Mouse (Mus musculus): ENCODE data around the gene Tmem97. TPM values are rescaled to one million over a fixed set of nuclear protein-coding genes. Genes with fewer than 3 reads are reported as not detected.

Tmem97 gene
- 79.2 and 81.5 TPM in 2 replicates for polyA plus RNA-seq (2015; fragmentation: Nextera tagmentation; extraction: Ambion mirVana)

DNA sequence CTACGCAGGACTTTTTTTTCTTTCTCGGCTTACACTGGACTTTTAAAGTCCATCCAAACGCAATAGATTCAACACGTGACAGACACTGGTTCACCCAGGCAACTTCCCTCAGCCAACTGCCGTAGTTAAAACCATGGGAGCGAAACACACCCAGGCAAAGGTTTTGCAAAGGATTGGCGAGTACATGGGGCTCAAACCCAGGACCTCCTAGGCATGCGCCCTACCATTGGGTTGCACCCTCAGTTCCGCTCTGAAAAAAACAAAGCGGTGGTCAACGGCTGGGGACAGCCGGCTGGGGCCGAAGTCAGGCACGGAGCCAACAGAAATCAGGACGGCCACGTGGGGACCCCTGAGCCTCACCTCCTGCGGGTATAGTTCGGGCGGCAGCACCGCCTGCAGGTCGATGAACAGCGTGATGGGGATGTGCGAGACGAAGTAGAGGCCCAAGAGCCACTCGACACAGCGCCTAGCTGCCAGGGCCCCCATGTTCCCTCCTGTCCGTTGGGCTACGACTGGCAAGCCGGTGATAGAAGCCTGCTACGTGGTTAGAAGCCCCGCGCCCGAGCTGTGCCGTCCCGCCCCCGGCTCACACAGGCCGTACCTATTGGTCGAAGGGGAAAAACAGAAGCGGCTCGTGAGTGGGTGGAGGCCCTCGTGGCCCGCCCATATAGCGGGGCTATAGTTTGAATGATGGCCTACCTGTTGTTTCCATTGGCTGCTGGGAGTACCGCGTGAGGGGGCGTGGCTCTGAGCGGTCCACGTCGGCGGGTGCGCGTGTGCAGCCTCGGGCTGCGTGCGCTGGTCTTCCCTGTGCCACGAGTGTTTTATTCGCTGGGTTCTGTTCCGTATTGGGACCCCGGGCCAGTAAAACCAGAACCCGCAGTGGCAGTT is at the start of gene Tmem97:
TSS of gene Tmem97 (minus strand) at position 610 of the 891 bp plus-strand sequence.
- Histone ChIP-seq H3K4me3 (ENCODE audit: low read depth, low read length) (peak within 1 kb of the TSS; percentile 83), H3K36me3 (replicated peaks; ENCODE audit: insufficient read depth, low read length) (0 out of 2 replicates have a peak, but pooled peaks cover 2% of the 10 kb centered on the region), H3K27me3 (ENCODE audit: insufficient read depth, low read length) (no peaks in the 10 kb centered on the region), H3K9me3 (ENCODE audit: low read length) (no peaks in the 10 kb centered on the region), H3K4me1 (ENCODE audit: insufficient read depth) (peaks cover 21% of the 10 kb centered on the region), H3K4me2 (ENCODE audit: low read depth, low read length) (peak within 1 kb of the TSS; percentile 99), H3K9ac (replicated peaks) (peak within 1 kb of the TSS; percentile 82), H3K27ac (ENCODE audit: low read depth) (peak within 1 kb of the TSS; percentile 92)
- TF ChIP-seq EP300 (IDR thresholded peaks at IDR 0.05; ENCODE audit: low read depth) (no peak; the same call in 1 of the 2 replicates), CTCF (IDR thresholded peaks at IDR 0.05; ENCODE audit: low read depth) (peak; percentile 44)
- ATAC-seq = peak; percentile 99
- DNase-seq = peak; percentile 96
- WGBS (ENCODE audit: insufficient replicate concordance) = under 1% methylated on average over 60 of the region's 60 CpGs

DNA sequence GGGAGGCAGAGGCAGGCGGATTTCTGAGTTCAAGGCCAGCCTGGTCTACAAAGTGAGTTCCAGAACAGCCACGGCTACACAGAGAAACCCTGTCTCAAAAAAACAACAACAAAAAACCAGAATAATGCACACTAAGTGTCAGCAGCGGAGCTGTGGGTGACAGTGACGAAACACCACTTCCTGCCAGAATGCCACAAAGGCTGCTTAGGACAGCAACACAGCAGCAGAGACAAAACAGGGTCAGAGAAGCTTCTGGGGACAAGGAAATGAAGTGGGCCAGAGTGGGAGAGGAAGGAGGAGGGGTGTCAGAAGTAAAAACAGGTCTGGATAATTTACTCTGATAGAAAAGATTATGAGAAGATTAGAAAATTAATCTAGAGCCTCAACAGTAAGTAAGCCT is 49.5 kb upstream of the Tmem97 start:
- 0 out of 2 replicates have a peak overlapping the region, but pooled peaks have one; percentile 24 for H3K27ac ChIP-seq (ENCODE audit: low read depth)
- no peak overlapping the region for H3K4me3 ChIP-seq (ENCODE audit: low read depth, low read length)
- no peaks in the 10 kb centered on the region for H3K27me3 ChIP-seq (ENCODE audit: insufficient read depth, low read length)
- H3K9ac ChIP-seq (replicated peaks) = no peak overlapping the region
- DNase-seq = peak; percentile 26
- 38% methylated on average over 4 of the region's 4 CpGs for WGBS (ENCODE audit: insufficient replicate concordance)
- no peaks in the 10 kb centered on the region for H3K9me3 ChIP-seq (ENCODE audit: low read length)
- TF ChIP-seq CTCF (IDR thresholded peaks at IDR 0.05; ENCODE audit: low read depth) (no peak), EP300 (IDR thresholded peaks at IDR 0.05; ENCODE audit: low read depth) (no peak)
- no peak overlapping the region for H3K4me2 ChIP-seq (ENCODE audit: low read depth, low read length)
- H3K36me3 ChIP-seq (replicated peaks; ENCODE audit: insufficient read depth, low read length) = no peaks in the 10 kb centered on the region
- ATAC-seq = peak; percentile 38; the same call in 1 of the 2 replicates
- no peaks in the 10 kb centered on the region for H3K4me1 ChIP-seq (ENCODE audit: insufficient read depth)

DNA sequence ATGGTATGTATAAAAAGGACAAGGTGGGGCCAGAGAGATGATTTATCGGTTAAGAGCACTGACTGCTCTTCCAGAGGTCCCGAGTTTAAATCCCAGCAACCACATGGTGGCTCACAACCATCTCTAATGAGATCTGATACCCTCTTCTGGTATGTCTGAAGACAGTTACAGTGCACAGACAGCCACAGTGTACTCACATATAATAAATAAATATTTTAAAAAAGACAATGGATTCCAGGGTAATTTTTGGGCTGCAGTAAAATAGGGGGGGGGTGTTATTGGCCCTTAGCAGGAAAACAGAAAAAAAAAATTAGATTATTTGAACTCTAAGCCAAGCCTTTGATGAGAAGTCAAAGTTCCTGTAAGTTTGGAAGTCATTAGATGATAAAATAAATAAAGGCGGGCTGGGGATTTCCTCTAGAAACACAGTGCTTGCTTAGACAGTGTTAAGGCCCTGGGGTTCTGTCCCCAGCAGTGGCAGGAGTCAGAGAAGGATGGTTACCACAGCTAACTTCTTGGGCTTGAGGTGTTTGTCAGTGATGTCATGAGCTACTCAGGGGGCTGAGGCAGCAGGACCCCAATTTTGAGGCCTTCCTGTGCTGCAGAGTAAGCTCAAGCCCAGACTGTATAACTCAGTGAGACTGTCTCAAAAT is 48.3 kb upstream of the Tmem97 start:
- no peak overlapping the region for H3K4me3 ChIP-seq (ENCODE audit: low read depth, low read length)
- H3K4me1 ChIP-seq (ENCODE audit: insufficient read depth) = 0 out of 2 replicates have a peak, but pooled peaks cover 2% of the 10 kb centered on the region
- no peak overlapping the region for H3K27ac ChIP-seq (ENCODE audit: low read depth)
- ATAC-seq (no peak), DNase-seq (no peak)
- no peaks in the 10 kb centered on the region for H3K36me3 ChIP-seq (replicated peaks; ENCODE audit: insufficient read depth, low read length)
- no peaks in the 10 kb centered on the region for H3K9me3 ChIP-seq (ENCODE audit: low read length)
- no peak overlapping the region for H3K4me2 ChIP-seq (ENCODE audit: low read depth, low read length)
- H3K27me3 ChIP-seq (ENCODE audit: insufficient read depth, low read length) = no peaks in the 10 kb centered on the region
- TF ChIP-seq EP300 (IDR thresholded peaks at IDR 0.05; ENCODE audit: low read depth) (no peak), CTCF (IDR thresholded peaks at IDR 0.05; ENCODE audit: low read depth) (no peak)
- H3K9ac ChIP-seq (replicated peaks) = no peak overlapping the region
- WGBS (ENCODE audit: insufficient replicate concordance) = 76% methylated on average over 3 of the region's 3 CpGs

DNA sequence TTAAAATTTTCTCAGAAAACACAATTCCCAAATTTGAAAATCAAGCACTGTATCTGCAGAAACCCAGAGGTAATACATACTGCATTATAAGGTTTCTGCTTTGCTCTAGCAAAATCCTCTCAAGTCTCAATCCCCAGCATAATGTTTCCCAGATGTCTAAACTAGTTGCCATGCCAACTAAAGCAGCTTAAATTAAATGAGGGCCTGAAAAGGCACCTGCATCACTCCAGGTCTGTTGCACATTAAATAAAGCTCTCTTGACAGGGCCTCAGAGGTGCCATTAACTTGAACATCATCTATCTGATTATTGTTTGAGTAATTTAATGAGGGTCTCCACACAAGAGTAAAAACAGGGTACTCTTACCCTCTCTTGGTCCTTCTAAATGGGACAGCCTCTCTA is 46.2 kb upstream of the Tmem97 start:
- no peak for DNase-seq
- Histone ChIP-seq H3K9me3 (ENCODE audit: low read length) (no peaks in the 10 kb centered on the region), H3K27me3 (ENCODE audit: insufficient read depth, low read length) (no peaks in the 10 kb centered on the region), H3K4me3 (ENCODE audit: low read depth, low read length) (no peak overlapping the region), H3K27ac (ENCODE audit: low read depth) (no peak overlapping the region), H3K36me3 (replicated peaks; ENCODE audit: insufficient read depth, low read length) (no peaks in the 10 kb centered on the region), H3K4me1 (ENCODE audit: insufficient read depth) (0 out of 2 replicates have a peak, but pooled peaks cover 2% of the 10 kb centered on the region), H3K9ac (replicated peaks) (no peak overlapping the region), H3K4me2 (ENCODE audit: low read depth, low read length) (no peak overlapping the region)
- TF ChIP-seq CTCF (IDR thresholded peaks at IDR 0.05; ENCODE audit: low read depth) = no peak
- no peak for TF ChIP-seq EP300 (IDR thresholded peaks at IDR 0.05; ENCODE audit: low read depth)
- ATAC-seq = no peak

- Histone ChIP-seq H3K27me3 (ENCODE audit: insufficient read depth, low read length) (no peaks in the 10 kb centered on the region), H3K9ac (replicated peaks) (no peak overlapping the region), H3K27ac (ENCODE audit: low read depth) (no peak overlapping the region), H3K4me2 (ENCODE audit: low read depth, low read length) (no peak overlapping the region), H3K9me3 (ENCODE audit: low read length) (no peaks in the 10 kb centered on the region), H3K4me1 (ENCODE audit: insufficient read depth) (0 out of 2 replicates have a peak, but pooled peaks cover 2% of the 10 kb centered on the region), H3K36me3 (replicated peaks; ENCODE audit: insufficient read depth, low read length) (no peaks in the 10 kb centered on the region), H3K4me3 (ENCODE audit: low read depth, low read length) (no peak overlapping the region)
- TF ChIP-seq CTCF (IDR thresholded peaks at IDR 0.05; ENCODE audit: low read depth) (no peak), EP300 (IDR thresholded peaks at IDR 0.05; ENCODE audit: low read depth) (peak; percentile 76; the same call in 1 of the 2 replicates)
- DNase-seq (no peak), ATAC-seq (no peak)
- WGBS (ENCODE audit: insufficient replicate concordance) = 56% methylated on average over 2 of the region's 2 CpGs
Observed at GRCm38 (mm10) chr11:78595773-78596172, 45.2 kb upstream of the Tmem97 start.

Measured in liver, postnatal 0 days (tissue).